Mouse (Mus musculus): ENCODE measurements at regions not wholly inside any gene's neighbourhood (a gene's known extent, or its start where the extent isn't known, plus 50 kb on each side); places are given as distances from the start of the nearest gene placed in this dataset.

DNA sequence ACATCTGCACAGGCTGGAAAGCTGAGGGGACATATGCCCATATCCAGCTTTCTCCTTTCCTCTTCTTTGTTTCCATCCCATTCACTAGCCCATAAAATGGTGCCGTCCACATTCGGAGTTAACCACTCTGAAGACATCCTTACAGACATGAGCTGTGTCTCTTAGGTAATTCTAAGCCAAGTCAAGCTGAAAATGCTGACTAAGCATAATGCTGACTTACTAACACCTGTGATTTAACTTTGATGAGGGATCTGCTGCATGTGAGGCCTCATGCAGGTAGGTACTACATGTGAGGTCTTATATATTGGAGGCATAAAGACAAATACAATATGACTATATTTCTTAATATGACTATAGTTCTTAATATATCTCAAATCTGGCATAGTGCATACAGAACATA, 197.1 kb upstream of the Far2 start:
- Histone ChIP-seq H3K4me1 (ENCODE audit: control insufficient read depth, insufficient read depth, low read length) (no peaks in the 10 kb centered on the region), H3K4me3 (replicated peaks; ENCODE audit: low read length) (no peak overlapping the region), H3K27me3 (ENCODE audit: control insufficient read depth, insufficient read depth, low read length) (no peaks in the 10 kb centered on the region), H3K27ac (replicated peaks; ENCODE audit: low read depth, low read length) (no peak overlapping the region), H3K9me3 (ENCODE audit: control insufficient read depth, low read length) (no peaks in the 10 kb centered on the region), H3K9ac (ENCODE audit: low read depth, low read length, severe bottlenecking) (no peak overlapping the region), H3K36me3 (ENCODE audit: control insufficient read depth, insufficient read depth, low read length) (no peaks in the 10 kb centered on the region), H3K4me2 (replicated peaks; ENCODE audit: low read depth, low read length, severe bottlenecking) (no peak overlapping the region)
- no peak for DNase-seq (ENCODE audit: low spot score)
- WGBS = 84% methylated on average over 2 of the region's 2 CpGs
- TF ChIP-seq POLR2A (IDR thresholded peaks at IDR 0.05; ENCODE audit: borderline replicate concordance, extremely low read depth, insufficient read depth, insufficient read length) = no peak
- ATAC-seq (ENCODE audit: low FRiP score, low read depth) = no peak

- no peaks in the 10 kb centered on the region for H3K4me1 ChIP-seq (ENCODE audit: control insufficient read depth, insufficient read depth, low read length)
- TF ChIP-seq POLR2A (IDR thresholded peaks at IDR 0.05; ENCODE audit: borderline replicate concordance, extremely low read depth, insufficient read depth, insufficient read length) = no peak
- no peak overlapping the region for H3K4me2 ChIP-seq (replicated peaks; ENCODE audit: low read depth, low read length, severe bottlenecking)
- H3K9me3 ChIP-seq (ENCODE audit: control insufficient read depth, low read length) = no peaks in the 10 kb centered on the region
- ATAC-seq (ENCODE audit: low FRiP score, low read depth) = no peak
- DNase-seq (ENCODE audit: low spot score) = no peak
- no peaks in the 10 kb centered on the region for H3K27me3 ChIP-seq (ENCODE audit: control insufficient read depth, insufficient read depth, low read length)
- H3K36me3 ChIP-seq (ENCODE audit: control insufficient read depth, insufficient read depth, low read length) = no peaks in the 10 kb centered on the region
- no peak overlapping the region for H3K4me3 ChIP-seq (replicated peaks; ENCODE audit: low read length)
- 55% methylated on average over 2 of the region's 2 CpGs for WGBS
- no peak overlapping the region for H3K27ac ChIP-seq (replicated peaks; ENCODE audit: low read depth, low read length)
- no peak overlapping the region for H3K9ac ChIP-seq (ENCODE audit: low read depth, low read length, severe bottlenecking)
These were observed 185.9 kb upstream of the Far2 start for GRCm38 (mm10) chr6:147861116-147861515.

GRCm38 (mm10) chr6:147871033-147871432, 176.0 kb upstream of the Far2 start:
- ATAC-seq (ENCODE audit: low FRiP score, low read depth) = no peak
- H3K4me3 ChIP-seq (replicated peaks; ENCODE audit: low read length) = no peak overlapping the region
- H3K27me3 ChIP-seq (ENCODE audit: control insufficient read depth, insufficient read depth, low read length) = no peaks in the 10 kb centered on the region
- no peak for DNase-seq (ENCODE audit: low spot score)
- no peaks in the 10 kb centered on the region for H3K4me1 ChIP-seq (ENCODE audit: control insufficient read depth, insufficient read depth, low read length)
- H3K27ac ChIP-seq (replicated peaks; ENCODE audit: low read depth, low read length) = no peak overlapping the region
- no peak overlapping the region for H3K9ac ChIP-seq (ENCODE audit: low read depth, low read length, severe bottlenecking)
- no peak for TF ChIP-seq POLR2A (IDR thresholded peaks at IDR 0.05; ENCODE audit: borderline replicate concordance, extremely low read depth, insufficient read depth, insufficient read length)
- no peaks in the 10 kb centered on the region for H3K36me3 ChIP-seq (ENCODE audit: control insufficient read depth, insufficient read depth, low read length)
- WGBS = 86% methylated on average over 3 of the region's 3 CpGs
- no peaks in the 10 kb centered on the region for H3K9me3 ChIP-seq (ENCODE audit: control insufficient read depth, low read length)
- no peak overlapping the region for H3K4me2 ChIP-seq (replicated peaks; ENCODE audit: low read depth, low read length, severe bottlenecking)

DNA sequence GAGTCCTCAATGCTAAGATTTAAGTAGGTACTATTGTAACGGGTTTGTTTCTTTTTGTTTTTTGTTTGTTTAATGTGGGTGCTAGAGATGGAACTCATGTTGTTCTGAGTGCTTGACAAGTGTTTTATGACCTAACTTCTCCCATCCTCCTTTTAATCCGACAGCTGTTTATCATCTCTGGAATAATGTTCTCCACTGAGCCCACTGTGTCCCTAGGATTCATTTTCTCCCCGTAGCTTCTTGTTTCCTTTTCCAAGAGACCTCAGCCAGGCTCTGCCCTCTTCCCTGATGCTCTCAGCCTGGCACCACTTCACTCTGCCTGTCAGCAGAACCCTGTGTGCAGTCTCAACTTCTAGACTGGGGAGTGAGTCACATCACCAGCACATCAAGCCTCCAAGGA, 173.9 kb upstream of the Far2 start:
- H3K9ac ChIP-seq (ENCODE audit: low read depth, low read length, severe bottlenecking) = no peak overlapping the region
- no peaks in the 10 kb centered on the region for H3K4me1 ChIP-seq (ENCODE audit: control insufficient read depth, insufficient read depth, low read length)
- H3K4me2 ChIP-seq (replicated peaks; ENCODE audit: low read depth, low read length, severe bottlenecking) = no peak overlapping the region
- ATAC-seq (ENCODE audit: low FRiP score, low read depth) (no peak), DNase-seq (ENCODE audit: low spot score) (no peak)
- H3K27me3 ChIP-seq (ENCODE audit: control insufficient read depth, insufficient read depth, low read length) = no peaks in the 10 kb centered on the region
- H3K9me3 ChIP-seq (ENCODE audit: control insufficient read depth, low read length) = no peaks in the 10 kb centered on the region
- no peak overlapping the region for H3K4me3 ChIP-seq (replicated peaks; ENCODE audit: low read length)
- no peak for TF ChIP-seq POLR2A (IDR thresholded peaks at IDR 0.05; ENCODE audit: borderline replicate concordance, extremely low read depth, insufficient read depth, insufficient read length)
- 60% methylated on average over 3 of the region's 3 CpGs for WGBS
- H3K27ac ChIP-seq (replicated peaks; ENCODE audit: low read depth, low read length) = no peak overlapping the region
- H3K36me3 ChIP-seq (ENCODE audit: control insufficient read depth, insufficient read depth, low read length) = no peaks in the 10 kb centered on the region

GRCm38 (mm10) chr6:147878485-147878884, 168.6 kb upstream of the Far2 start:
- no peak for TF ChIP-seq POLR2A (IDR thresholded peaks at IDR 0.05; ENCODE audit: borderline replicate concordance, extremely low read depth, insufficient read depth, insufficient read length)
- Histone ChIP-seq H3K4me2 (replicated peaks; ENCODE audit: low read depth, low read length, severe bottlenecking) (no peak overlapping the region), H3K9me3 (ENCODE audit: control insufficient read depth, low read length) (no peaks in the 10 kb centered on the region), H3K4me3 (replicated peaks; ENCODE audit: low read length) (no peak overlapping the region), H3K27me3 (ENCODE audit: control insufficient read depth, insufficient read depth, low read length) (no peaks in the 10 kb centered on the region), H3K4me1 (ENCODE audit: control insufficient read depth, insufficient read depth, low read length) (no peaks in the 10 kb centered on the region), H3K9ac (ENCODE audit: low read depth, low read length, severe bottlenecking) (no peak overlapping the region), H3K36me3 (ENCODE audit: control insufficient read depth, insufficient read depth, low read length) (no peaks in the 10 kb centered on the region), H3K27ac (replicated peaks; ENCODE audit: low read depth, low read length) (no peak overlapping the region)
- ATAC-seq (ENCODE audit: low FRiP score, low read depth) (no peak), DNase-seq (ENCODE audit: low spot score) (no peak)
- WGBS = 85% methylated on average over 3 of the region's 3 CpGs

DNA sequence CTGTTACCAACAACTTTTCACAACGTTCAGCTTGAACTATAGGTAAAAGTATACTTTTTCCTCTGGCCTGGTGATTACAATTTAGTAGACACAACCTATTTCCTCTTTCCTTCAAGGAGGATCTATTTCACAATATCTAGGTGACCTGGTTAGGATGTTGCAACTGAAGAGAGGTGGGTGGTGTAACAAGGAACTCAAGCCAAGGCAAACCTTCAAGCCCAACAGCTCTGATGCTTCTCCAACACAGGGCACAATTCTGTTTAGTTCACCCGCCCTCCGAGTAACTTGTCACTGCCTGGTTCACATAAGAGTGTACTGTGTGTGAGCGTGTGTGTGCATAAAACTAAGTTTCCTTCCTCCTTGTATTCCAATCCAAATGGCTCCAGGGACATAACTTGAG, 161.2 kb upstream of the Far2 start:
- TF ChIP-seq POLR2A (IDR thresholded peaks at IDR 0.05; ENCODE audit: borderline replicate concordance, extremely low read depth, insufficient read depth, insufficient read length) = no peak
- Histone ChIP-seq H3K27ac (replicated peaks; ENCODE audit: low read depth, low read length) (no peak overlapping the region), H3K27me3 (ENCODE audit: control insufficient read depth, insufficient read depth, low read length) (no peaks in the 10 kb centered on the region), H3K9me3 (ENCODE audit: control insufficient read depth, low read length) (no peaks in the 10 kb centered on the region), H3K4me2 (replicated peaks; ENCODE audit: low read depth, low read length, severe bottlenecking) (no peak overlapping the region), H3K4me1 (ENCODE audit: control insufficient read depth, insufficient read depth, low read length) (no peaks in the 10 kb centered on the region), H3K36me3 (ENCODE audit: control insufficient read depth, insufficient read depth, low read length) (no peaks in the 10 kb centered on the region), H3K9ac (ENCODE audit: low read depth, low read length, severe bottlenecking) (no peak overlapping the region), H3K4me3 (replicated peaks; ENCODE audit: low read length) (no peak overlapping the region)
- no peak for DNase-seq (ENCODE audit: low spot score)
- no peak for ATAC-seq (ENCODE audit: low FRiP score, low read depth)
- WGBS = 82% methylated on average over 4 of the region's 4 CpGs
